Mouse (Mus musculus) cerebellum, adult 2 months (tissue): ENCODE data around the gene Phkg2.

Source experiments
- CTCF ChIP-seq: fragments of 200-500 bp; IDR thresholded peaks from 2 replicates; pipeline ENCODE4 v1.5.1; 2011; ENCODE audit warnings: low read depth, mild to moderate bottlenecking, control low read depth, low read length, moderate library complexity, borderline replicate concordance; ENCODE audit not compliant: insufficient read depth
- POLR2A ChIP-seq: fragments of 200-500 bp; IDR thresholded peaks from 2 replicates; pipeline ENCODE4 v1.6.1; 2011; ENCODE audit warnings: low read length, control low read depth, borderline replicate concordance; ENCODE audit not compliant: insufficient read depth

DNA sequence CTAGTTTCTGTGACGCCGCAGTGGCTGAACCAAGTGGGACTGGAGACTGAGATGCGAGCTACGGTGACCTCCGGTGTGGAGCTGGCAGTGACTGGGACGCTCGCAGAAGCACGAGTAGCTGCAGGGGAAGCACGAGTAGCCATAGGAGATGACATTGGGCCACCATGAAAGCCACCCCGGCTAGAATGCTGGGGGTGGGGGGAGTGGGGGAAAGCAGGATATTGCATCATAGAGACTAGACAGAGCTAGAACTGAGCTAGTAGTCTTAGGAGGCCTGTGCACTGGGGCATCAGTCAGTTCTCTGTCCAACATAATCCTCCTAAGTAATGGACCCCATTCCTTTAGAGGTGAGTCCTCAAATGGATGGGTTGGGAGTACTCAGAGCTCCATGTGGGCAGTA, 31.1 kb downstream of the Phkg2 start:
- TF ChIP-seq POLR2A: no peak
- no peak for TF ChIP-seq CTCF
